Mouse (Mus musculus) heart, adult 2 months (tissue): ENCODE data around the gene Sapcd1. TPM values are rescaled to one million over a fixed set of nuclear protein-coding genes. Genes with fewer than 3 reads are reported as not detected.

ENCODE experiments used
- DNase-seq, 2 experiments: peaks; one replicate each; pipeline ENCODE4 v3.0.0; 2021
- H3K27ac ChIP-seq: fragments of 200-600 bp; 2 replicates; pipeline ENCODE4 v1.8.1; 2022
- H3K27me3 ChIP-seq: fragments of 200-500 bp; 2 replicates; pipeline ENCODE4 v1.6.1; 2012; ENCODE audit warnings: mild to moderate bottlenecking, low read length, inconsistent platforms, mixed read lengths; ENCODE audit not compliant: control insufficient read depth, insufficient read depth
- H3K36me3 ChIP-seq: fragments of 200-500 bp; 2 replicates; pipeline ENCODE4 v1.6.1; 2012; ENCODE audit warnings: low read length, inconsistent platforms; ENCODE audit not compliant: control insufficient read depth, insufficient read depth
- H3K4me1 ChIP-seq: fragments of 200-500 bp; 2 replicates; pipeline ENCODE4 v1.6.1; 2011; ENCODE audit warnings: low read length; ENCODE audit not compliant: control insufficient read depth, insufficient read depth
- H3K4me3 ChIP-seq: fragments of 200-600 bp; 2 replicates; pipeline ENCODE4 v1.8.1; 2022
- H3K79me2 ChIP-seq: fragments of 200-500 bp; replicated peaks from 2 replicates; pipeline ENCODE4 v1.6.1; 2012; ENCODE audit warnings: mild to moderate bottlenecking, inconsistent platforms, low read length, moderate library complexity, mixed read lengths; ENCODE audit not compliant: control insufficient read depth, insufficient read depth
- H3K9ac ChIP-seq: fragments of 200-500 bp; 2 replicates; pipeline ENCODE4 v1.6.1; 2012; ENCODE audit warnings: low read depth, mild to moderate bottlenecking, control low read depth, inconsistent platforms, low read length, mixed read lengths
- CTCF ChIP-seq: fragments of 200-600 bp; IDR thresholded peaks from 2 replicates; pipeline ENCODE4 v1.8.1; 2022; ENCODE audit warnings: antibody characterized with exemption, mild to moderate bottlenecking, moderate library complexity
- EP300 ChIP-seq: fragments of 200-500 bp; IDR thresholded peaks from 2 replicates; pipeline ENCODE4 v1.6.1; 2011; ENCODE audit warnings: low read depth, low read length, control low read depth; ENCODE audit not compliant: insufficient read depth
- POLR2A ChIP-seq: fragments of 200-500 bp; IDR thresholded peaks from 2 replicates; pipeline ENCODE4 v1.6.1; 2011; ENCODE audit warnings: mild to moderate bottlenecking, low read depth, low read length, control low read depth; ENCODE audit not compliant: insufficient read depth
- WGBS: fragments of 180-500 bp; shearing (Covaris S2); methylation state at CpG from one replicate; pipeline ENCODE4 v1.1.7; 2018; 5-methylcytosine and 5-hydroxymethylcytosine counted together
- intact Hi-C: fragments of 180-260 bp; cut with DNase I; formaldehyde crosslinking; loops from one replicate; pipeline ENCODE4 v1.15.1; 2025
- polyA plus RNA-seq: library from polyadenylated mRNA; depleted of rRNA; stranded (reverse); fragments of >200 nt; gene quantifications from 2 replicates; pipeline ENCODE4 v1.2.3, GENCODE M21; 2012
- total RNA-seq, 2 experiments: library from RNA; stranded (reverse); gene quantifications; 2 replicates each; pipeline ENCODE4 v1.2.3; 2021

The Sapcd1 gene
- total and polyA plus RNA-seq, 3 experiments = 0.20 TPM; not detected in 2

DNA sequence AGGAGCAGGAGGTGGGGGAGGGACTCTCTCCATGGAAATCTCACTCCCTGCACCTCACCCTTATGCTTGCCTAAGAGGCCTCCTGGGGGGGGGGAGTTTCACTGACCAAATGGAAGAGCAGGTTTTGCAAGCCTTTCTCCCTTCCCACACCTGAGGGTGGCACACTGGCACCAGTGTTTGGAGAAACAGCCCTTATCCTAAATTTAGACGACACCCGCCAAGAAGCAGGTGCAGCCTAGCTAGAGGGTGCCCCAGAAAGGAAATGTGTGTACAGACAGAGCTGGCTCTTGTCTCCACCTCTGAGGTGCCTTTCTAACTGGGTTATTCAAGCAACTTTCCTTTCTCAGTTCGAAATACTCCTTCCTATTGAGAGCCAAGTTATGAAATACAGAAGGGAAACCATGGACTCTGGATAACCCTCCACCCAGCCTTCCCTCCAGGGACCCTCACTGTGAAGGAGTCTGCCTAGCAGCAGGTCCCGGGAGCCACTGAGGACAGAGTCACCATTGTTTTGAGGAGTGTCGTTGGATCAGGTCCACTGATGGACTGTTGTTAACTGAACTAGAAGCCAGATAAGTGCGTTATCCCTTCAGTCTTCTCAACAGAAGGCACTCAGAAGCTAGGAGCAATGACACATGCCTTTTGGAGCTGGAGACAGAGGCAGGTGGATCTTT lies 42.9 kb upstream of the Sapcd1 start:
- TF ChIP-seq EP300 = no peak
- no peak for TF ChIP-seq CTCF
- TF ChIP-seq POLR2A = no peak
- no peak overlapping the region for H3K9ac ChIP-seq
- no peaks in the 10 kb centered on the region for H3K4me1 ChIP-seq
- no peak overlapping the region for H3K4me3 ChIP-seq
- DNase-seq = peak in 1 of 2 experiments; percentile 32
- no peaks in the 10 kb centered on the region; the same call in 1 of the 2 replicates for H3K27me3 ChIP-seq
- H3K27ac ChIP-seq = no peak overlapping the region
- intact Hi-C loops = no loop called here
- no peaks in the 10 kb centered on the region for H3K79me2 ChIP-seq
- no peaks in the 10 kb centered on the region for H3K36me3 ChIP-seq
- WGBS = 29% methylated on average over 6 of the region's 6 CpGs

GRCm38 (mm10) chr17:35068213-35068914 lies 40.5 kb upstream of the Sapcd1 start:
- H3K9ac ChIP-seq = no peak overlapping the region
- H3K27ac ChIP-seq = no peak overlapping the region
- 62% methylated on average over 17 of the region's 17 CpGs for WGBS
- intact Hi-C loops = no loop called here
- no peaks in the 10 kb centered on the region; the same call in 1 of the 2 replicates for H3K27me3 ChIP-seq
- no peak for DNase-seq
- H3K79me2 ChIP-seq = no peaks in the 10 kb centered on the region
- H3K36me3 ChIP-seq = no peaks in the 10 kb centered on the region
- TF ChIP-seq CTCF = no peak
- TF ChIP-seq POLR2A = no peak
- no peak for TF ChIP-seq EP300
- peaks cover 2% of the 10 kb centered on the region for H3K4me1 ChIP-seq
- no peak overlapping the region for H3K4me3 ChIP-seq

GRCm38 (mm10) chr17:35066084-35066483 lies 38.3 kb upstream of the Sapcd1 start, which contains the start of gene Mpig6b:
Gene Mpig6b (minus strand): TSS chr17:35066184.
- TF ChIP-seq POLR2A (no peak), EP300 (no peak), CTCF (no peak)
- H3K27me3 ChIP-seq = no peaks in the 10 kb centered on the region; the same call in 1 of the 2 replicates
- intact Hi-C loops = no loop called here
- no peak for DNase-seq
- H3K27ac ChIP-seq = no peak within 1 kb of the TSS
- peak within 1 kb of the TSS; percentile 18; the same call in 1 of the 2 replicates for H3K4me3 ChIP-seq
- H3K4me1 ChIP-seq = peaks cover 2% of the 10 kb centered on the region
- H3K36me3 ChIP-seq = no peaks in the 10 kb centered on the region
- H3K9ac ChIP-seq = peak within 1 kb of the TSS; percentile 36; the same call in 1 of the 2 replicates
- 71% methylated on average over 10 of the region's 10 CpGs for WGBS
- H3K79me2 ChIP-seq = no peaks in the 10 kb centered on the region

- no peak within 1 kb of the TSS; the same call in 1 of the 2 replicates for H3K27ac ChIP-seq
- H3K27me3 ChIP-seq = no peaks in the 10 kb centered on the region; the same call in 1 of the 2 replicates
- 9% methylated on average over 48 of the region's 48 CpGs for WGBS
- no peak for TF ChIP-seq CTCF
- TF ChIP-seq POLR2A = no peak
- TF ChIP-seq EP300 = no peak
- H3K4me1 ChIP-seq = peaks cover 2% of the 10 kb centered on the region
- H3K9ac ChIP-seq = peak within 1 kb of the TSS; percentile 36
- H3K79me2 ChIP-seq = no peaks in the 10 kb centered on the region
- H3K4me3 ChIP-seq = peak within 1 kb of the TSS; percentile 18; the same call in 1 of the 2 replicates
- intact Hi-C loops = no loop called here
- no peaks in the 10 kb centered on the region for H3K36me3 ChIP-seq
- DNase-seq = peak; percentile 58 to 68
These were observed 37.4 kb upstream of the Sapcd1 start, which contains the start of gene Ly6g6c for GRCm38 (mm10) chr17:35064951-35065947. Gene Ly6g6c (plus strand): TSS chr17:35065388.

- no peak for TF ChIP-seq EP300
- no peak for TF ChIP-seq CTCF
- TF ChIP-seq POLR2A = no peak
- intact Hi-C loops = no loop called here
- Histone ChIP-seq H3K79me2 (no peaks in the 10 kb centered on the region), H3K36me3 (no peaks in the 10 kb centered on the region), H3K27ac (no peak overlapping the region; the same call in 1 of the 2 replicates), H3K4me3 (no peak overlapping the region), H3K9ac (peak overlapping the region; percentile 3; the same call in 1 of the 2 replicates), H3K4me1 (peaks cover 4% of the 10 kb centered on the region), H3K27me3 (no peaks in the 10 kb centered on the region; the same call in 1 of the 2 replicates)
- 49% methylated on average over 10 of the region's 10 CpGs for WGBS
- no peak for DNase-seq
These were observed 36.6 kb upstream of the Sapcd1 start for GRCm38 (mm10) chr17:35064378-35064877.
